Mouse (Mus musculus): ENCODE measurements around the gene Bbof1.

Gene Bbof1

GRCm38 (mm10) chr12:84393847-84394246 is 15.0 kb upstream of the Bbof1 start:
- no peak for TF ChIP-seq POU5F1 (IDR thresholded peaks at IDR 0.05; ENCODE audit: borderline replicate concordance, low read length)
- no peak for TF ChIP-seq NANOG (IDR thresholded peaks at IDR 0.05; ENCODE audit: borderline replicate concordance, low read length)

GRCm38 (mm10) chr12:84396947-84397679 is 11.8 kb upstream of the Bbof1 start:
- H3K27me3 ChIP-seq (ENCODE audit: insufficient read depth, low read length): no peaks in the 10 kb centered on the region
- peaks cover 14% of the 10 kb centered on the region for H3K4me1 ChIP-seq (replicated peaks; ENCODE audit: low read depth, low read length)
- TF ChIP-seq POU5F1 (IDR thresholded peaks at IDR 0.05; ENCODE audit: borderline replicate concordance, low read length) (no peak), NANOG (IDR thresholded peaks at IDR 0.05; ENCODE audit: borderline replicate concordance, low read length) (no peak), CTCF (conservative IDR thresholded peaks at IDR 0.05; ENCODE audit: low read length) (no peak)

More at GRCm38 (mm10) chr12:84393847-84394246, 15.0 kb upstream of the Bbof1 start:
- no peaks in the 10 kb centered on the region for H3K36me3 ChIP-seq (ENCODE audit: insufficient read depth, low read length)
- H3K9me3 ChIP-seq (ENCODE audit: low read length): no peaks in the 10 kb centered on the region
- H3K4me1 ChIP-seq (replicated peaks; ENCODE audit: low read depth, low read length): peaks cover 8% of the 10 kb centered on the region
- no peaks in the 10 kb centered on the region for H3K27me3 ChIP-seq (ENCODE audit: insufficient read depth, low read length)
- no peak overlapping the region for H3K4me3 ChIP-seq (replicated peaks; ENCODE audit: low read length)

GRCm38 (mm10) chr12:84397685-84398084 is 11.2 kb upstream of the Bbof1 start:
- H3K27me3 ChIP-seq (ENCODE audit: insufficient read depth, low read length): no peaks in the 10 kb centered on the region
- H3K4me3 ChIP-seq (replicated peaks; ENCODE audit: low read length): no peak overlapping the region
- peaks cover 14% of the 10 kb centered on the region for H3K4me1 ChIP-seq (replicated peaks; ENCODE audit: low read depth, low read length)
- no peaks in the 10 kb centered on the region for H3K9me3 ChIP-seq (ENCODE audit: low read length)
- no peaks in the 10 kb centered on the region for H3K36me3 ChIP-seq (ENCODE audit: insufficient read depth, low read length)
- TF ChIP-seq POU5F1 (IDR thresholded peaks at IDR 0.05; ENCODE audit: borderline replicate concordance, low read length) (no peak), CTCF (conservative IDR thresholded peaks at IDR 0.05; ENCODE audit: low read length) (no peak), NANOG (IDR thresholded peaks at IDR 0.05; ENCODE audit: borderline replicate concordance, low read length) (no peak)

More at GRCm38 (mm10) chr12:84396947-84397679, 11.8 kb upstream of the Bbof1 start:
- H3K4me3 ChIP-seq (replicated peaks; ENCODE audit: low read length): no peak overlapping the region
- no peaks in the 10 kb centered on the region for H3K36me3 ChIP-seq (ENCODE audit: insufficient read depth, low read length)
- no peaks in the 10 kb centered on the region for H3K9me3 ChIP-seq (ENCODE audit: low read length)

- Histone ChIP-seq H3K9me3 (ENCODE audit: low read length) (no peaks in the 10 kb centered on the region), H3K4me1 (replicated peaks; ENCODE audit: low read depth, low read length) (peaks cover 14% of the 10 kb centered on the region), H3K27me3 (ENCODE audit: insufficient read depth, low read length) (no peaks in the 10 kb centered on the region), H3K4me3 (replicated peaks; ENCODE audit: low read length) (no peak overlapping the region), H3K36me3 (ENCODE audit: insufficient read depth, low read length) (no peaks in the 10 kb centered on the region)
- TF ChIP-seq POU5F1 (IDR thresholded peaks at IDR 0.05; ENCODE audit: borderline replicate concordance, low read length) (no peak), CTCF (conservative IDR thresholded peaks at IDR 0.05; ENCODE audit: low read length) (no peak), NANOG (IDR thresholded peaks at IDR 0.05; ENCODE audit: borderline replicate concordance, low read length) (no peak)
Observed at GRCm38 (mm10) chr12:84398629-84399028, 10.2 kb upstream of the Bbof1 start.

GRCm38 (mm10) chr12:84399135-84399534 is 9.7 kb upstream of the Bbof1 start:
- H3K4me3 ChIP-seq (replicated peaks; ENCODE audit: low read length): peak overlapping the region; percentile 17; the same call in 1 of the 2 replicates
- H3K9me3 ChIP-seq (ENCODE audit: low read length): no peaks in the 10 kb centered on the region
- TF ChIP-seq NANOG (IDR thresholded peaks at IDR 0.05; ENCODE audit: borderline replicate concordance, low read length): no peak
- H3K36me3 ChIP-seq (ENCODE audit: insufficient read depth, low read length): no peaks in the 10 kb centered on the region
- no peaks in the 10 kb centered on the region for H3K27me3 ChIP-seq (ENCODE audit: insufficient read depth, low read length)
- peaks cover 14% of the 10 kb centered on the region for H3K4me1 ChIP-seq (replicated peaks; ENCODE audit: low read depth, low read length)

DNA sequence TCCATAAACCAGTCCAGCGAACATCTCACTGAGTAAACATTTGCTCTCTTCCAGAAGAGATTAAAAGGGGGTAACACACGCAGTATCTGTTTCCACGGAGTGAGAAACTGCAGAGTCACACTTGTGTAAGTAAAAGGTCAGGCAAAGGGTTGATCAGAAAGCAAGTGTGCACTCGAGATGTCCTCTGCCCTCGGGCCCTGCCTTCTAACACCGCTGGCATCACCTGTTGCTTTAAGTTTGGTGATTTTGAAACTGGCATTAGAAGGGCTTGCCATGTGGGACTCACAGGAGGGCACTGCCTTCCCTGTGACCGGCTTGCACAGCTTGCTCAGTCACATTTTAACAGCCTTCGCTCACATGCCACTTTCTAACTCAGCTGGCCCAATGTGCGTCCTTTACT is 9.2 kb upstream of the Bbof1 start:
- H3K36me3 ChIP-seq (ENCODE audit: insufficient read depth, low read length): no peaks in the 10 kb centered on the region
- H3K27me3 ChIP-seq (ENCODE audit: insufficient read depth, low read length): no peaks in the 10 kb centered on the region
- H3K9me3 ChIP-seq (ENCODE audit: low read length): no peaks in the 10 kb centered on the region
- peak overlapping the region; percentile 17; the same call in 1 of the 2 replicates for H3K4me3 ChIP-seq (replicated peaks; ENCODE audit: low read length)
- H3K4me1 ChIP-seq (replicated peaks; ENCODE audit: low read depth, low read length): peaks cover 14% of the 10 kb centered on the region
- TF ChIP-seq CTCF (conservative IDR thresholded peaks at IDR 0.05; ENCODE audit: low read length) (no peak), NANOG (IDR thresholded peaks at IDR 0.05; ENCODE audit: borderline replicate concordance, low read length) (no peak), POU5F1 (IDR thresholded peaks at IDR 0.05; ENCODE audit: borderline replicate concordance, low read length) (no peak)

- H3K36me3 ChIP-seq (ENCODE audit: insufficient read depth, low read length): no peaks in the 10 kb centered on the region
- no peaks in the 10 kb centered on the region for H3K9me3 ChIP-seq (ENCODE audit: low read length)
- H3K27me3 ChIP-seq (ENCODE audit: insufficient read depth, low read length): no peaks in the 10 kb centered on the region
- H3K4me1 ChIP-seq (replicated peaks; ENCODE audit: low read depth, low read length): peaks cover 13% of the 10 kb centered on the region
- no peak for TF ChIP-seq NANOG (IDR thresholded peaks at IDR 0.05; ENCODE audit: borderline replicate concordance, low read length)
- no peak for TF ChIP-seq CTCF (conservative IDR thresholded peaks at IDR 0.05; ENCODE audit: low read length)
- no peak for TF ChIP-seq POU5F1 (IDR thresholded peaks at IDR 0.05; ENCODE audit: borderline replicate concordance, low read length)
- no peak overlapping the region for H3K4me3 ChIP-seq (replicated peaks; ENCODE audit: low read length)
Observed at GRCm38 (mm10) chr12:84400068-84400467, 8.8 kb upstream of the Bbof1 start.

- no peak overlapping the region for H3K4me3 ChIP-seq (replicated peaks; ENCODE audit: low read length)
- no peaks in the 10 kb centered on the region for H3K36me3 ChIP-seq (ENCODE audit: insufficient read depth, low read length)
- H3K4me1 ChIP-seq (replicated peaks; ENCODE audit: low read depth, low read length): peaks cover 7% of the 10 kb centered on the region
- TF ChIP-seq NANOG (IDR thresholded peaks at IDR 0.05; ENCODE audit: borderline replicate concordance, low read length) (no peak), POU5F1 (IDR thresholded peaks at IDR 0.05; ENCODE audit: borderline replicate concordance, low read length) (no peak), CTCF (conservative IDR thresholded peaks at IDR 0.05; ENCODE audit: low read length) (no peak)
- no peaks in the 10 kb centered on the region for H3K27me3 ChIP-seq (ENCODE audit: insufficient read depth, low read length)
- no peaks in the 10 kb centered on the region for H3K9me3 ChIP-seq (ENCODE audit: low read length)
Observed at GRCm38 (mm10) chr12:84400653-84401052, 8.2 kb upstream of the Bbof1 start.

- peaks cover 16% of the 10 kb centered on the region for H3K4me1 ChIP-seq (replicated peaks; ENCODE audit: low read depth, low read length)
- H3K4me3 ChIP-seq (replicated peaks; ENCODE audit: low read length): no peak overlapping the region
- no peaks in the 10 kb centered on the region for H3K36me3 ChIP-seq (ENCODE audit: insufficient read depth, low read length)
- H3K27me3 ChIP-seq (ENCODE audit: insufficient read depth, low read length): peaks cover 4% of the 10 kb centered on the region; the same call in 1 of the 2 replicates
- H3K9me3 ChIP-seq (ENCODE audit: low read length): no peaks in the 10 kb centered on the region
- TF ChIP-seq POU5F1 (IDR thresholded peaks at IDR 0.05; ENCODE audit: borderline replicate concordance, low read length) (no peak), CTCF (conservative IDR thresholded peaks at IDR 0.05; ENCODE audit: low read length) (no peak), NANOG (IDR thresholded peaks at IDR 0.05; ENCODE audit: borderline replicate concordance, low read length) (no peak)
Observed at GRCm38 (mm10) chr12:84402923-84403322, 5.9 kb upstream of the Bbof1 start.
